Mouse (Mus musculus) heart, adult 10 weeks (tissue): ENCODE results near the gene Mnat1. TPM values are rescaled to one million over a fixed set of nuclear protein-coding genes. Genes with fewer than 3 reads are reported as not detected.

Experiments used
- polyA plus RNA-seq: library from polyadenylated mRNA; stranded (reverse); fragments of 350-450 nt; fragmentation: Illumina TruSeq; extraction: RNeasy Lipid Tissue Mini Kit (QIAGEN cat#74804); gene quantifications from one replicate; pipeline ENCODE4 v1.2.3, GENCODE M21; 2014; ENCODE audit warnings: low read depth, low replicate concordance

Gene Mnat1
- 13.3 TPM for polyA plus RNA-seq

DNA sequence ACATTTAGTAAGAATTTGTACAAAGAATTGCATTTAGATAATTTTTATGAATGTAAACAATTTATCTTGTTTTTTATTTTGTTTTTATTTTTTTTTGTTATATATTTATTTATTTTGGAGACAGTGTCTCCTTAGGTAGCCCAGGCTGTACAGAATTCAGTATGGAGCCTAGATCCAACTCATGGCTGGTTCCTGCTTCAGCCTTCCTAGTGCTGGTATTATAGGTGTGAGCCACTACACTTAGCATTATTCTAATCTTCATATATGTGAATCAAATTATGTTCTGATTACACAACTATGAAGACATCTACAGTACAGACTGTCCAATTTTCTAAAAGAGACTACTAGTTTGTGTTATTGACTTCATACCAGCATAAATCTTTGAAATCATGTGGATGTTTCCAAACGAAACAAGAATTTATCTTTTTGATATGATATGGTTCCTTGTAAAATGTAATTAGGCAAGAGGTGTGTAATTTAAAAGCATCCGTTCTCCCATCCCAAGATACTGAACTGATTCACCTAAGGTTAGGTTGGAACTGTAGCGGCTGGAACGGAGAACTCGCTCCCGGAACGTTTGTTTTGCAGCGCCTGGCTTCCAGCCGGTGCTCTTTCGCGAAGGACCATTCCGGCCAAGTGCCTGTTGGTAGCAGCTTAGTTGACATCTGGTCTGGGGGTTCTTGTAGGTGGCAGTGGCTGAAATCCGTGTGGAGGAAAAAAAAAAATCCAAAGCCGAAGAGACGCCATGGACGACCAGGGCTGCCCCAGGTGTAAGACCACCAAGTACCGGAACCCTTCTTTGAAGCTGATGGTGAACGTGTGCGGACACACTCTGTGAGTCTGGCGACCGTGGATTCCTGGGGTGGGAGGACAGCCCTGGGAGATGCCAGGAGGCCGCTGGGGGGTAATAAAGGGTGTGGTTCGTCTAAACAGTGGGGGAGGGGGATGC, at the start of gene Mnat1:
Gene Mnat1 (plus strand): TSS at position 625 of the 949 bp plus-strand sequence.

DNA sequence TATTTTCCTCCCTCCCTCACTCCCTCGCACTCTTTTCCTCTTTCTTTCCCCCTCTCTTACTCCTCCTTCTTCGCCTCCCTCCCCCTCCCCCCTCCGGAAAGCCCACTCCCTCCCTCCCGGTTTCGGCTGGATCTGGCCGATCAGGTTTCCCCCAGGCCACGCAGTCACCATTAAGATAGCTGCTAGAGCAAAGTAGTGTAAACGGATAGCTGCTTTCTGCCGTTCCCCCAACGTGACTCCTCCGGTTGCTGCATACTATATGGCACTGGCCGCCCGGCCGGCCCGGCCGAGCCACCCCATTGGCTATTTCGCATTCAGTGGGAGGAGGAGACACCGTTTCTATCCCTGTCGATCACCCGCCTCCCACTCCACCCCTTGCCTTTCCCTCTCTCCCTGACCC, 10.3 kb upstream of the Mnat1 start, which contains the start of gene Six4:
Gene Six4 (minus strand): TSS at position 261 of the 400 bp plus-strand sequence.

DNA sequence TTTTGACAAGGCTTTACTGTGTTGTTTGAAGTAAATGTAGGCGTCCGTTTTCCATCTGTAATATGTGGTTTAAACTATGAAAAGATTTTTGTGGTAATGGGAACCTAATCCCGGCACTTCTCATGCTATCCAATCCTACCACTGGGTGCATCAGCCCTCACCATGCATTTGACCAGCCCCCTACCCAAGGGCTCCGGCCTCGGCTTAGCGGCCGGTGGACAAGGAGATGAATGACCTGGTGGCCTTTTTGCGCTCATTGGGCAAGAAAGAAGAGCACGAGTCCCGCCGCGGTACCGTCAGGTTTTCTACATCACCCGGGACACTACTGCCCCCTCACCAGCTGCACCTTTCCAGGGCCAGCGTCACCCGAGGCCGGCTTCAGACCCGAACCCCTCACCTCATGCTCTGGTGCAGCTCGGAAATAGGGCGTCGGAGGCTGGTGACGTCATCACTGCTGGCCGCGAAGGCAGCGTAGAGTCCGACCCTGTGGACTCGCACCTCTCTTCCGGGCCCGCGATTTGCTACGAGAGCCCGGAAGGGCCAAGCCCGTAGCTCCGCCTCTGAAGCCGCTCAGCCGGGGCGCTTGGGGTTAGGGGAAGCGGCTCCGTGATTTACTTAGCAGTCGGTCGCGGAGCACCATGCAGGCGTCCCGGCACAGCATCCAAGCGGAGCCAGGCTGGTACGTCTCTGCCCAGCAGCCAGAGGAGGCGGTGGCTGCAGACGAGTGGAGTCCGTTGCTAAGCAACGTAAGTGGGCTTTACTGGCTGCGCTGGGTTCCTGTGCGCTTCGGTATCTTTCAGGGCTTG, 163.0 kb downstream of the Mnat1 start, which contains the start of the genes Trmt5 and Slc38a6:
Gene Trmt5 (minus strand): TSS at position 424 of the 806 bp plus-strand sequence.
Gene Slc38a6 (plus strand): TSS at position 493 of the 806 bp plus-strand sequence.

Other genes with a start within 250 kb of the Mnat1 start
- not detected for gene Six6, start 183.8 kb upstream of the Mnat1 start, polyA plus RNA-seq
- 0.92 TPM for gene 4930447C04Rik, start 182.9 kb upstream of the Mnat1 start, polyA plus RNA-seq
- 0.99 TPM for gene Six1, start 69.8 kb upstream of the Mnat1 start, polyA plus RNA-seq
- 2.0 TPM for gene Six4, start 10.3 kb upstream of the Mnat1 start, polyA plus RNA-seq
- 45.6 TPM for gene Trmt5, start 163.0 kb downstream of the Mnat1 start, polyA plus RNA-seq
- 5.5 TPM for gene Slc38a6, start 163.1 kb downstream of the Mnat1 start, polyA plus RNA-seq